Mouse (Mus musculus) testis, adult 2 months (tissue): ENCODE measurements around the gene Grin2b.

Source experiments
- CTCF ChIP-seq: fragments of 200-500 bp; IDR thresholded peaks from 2 replicates; pipeline ENCODE4 v1.5.1; 2012; ENCODE audit warnings: low read depth, mild to moderate bottlenecking, inconsistent platforms, low read length, moderate library complexity; ENCODE audit not compliant: control insufficient read depth, insufficient read depth, insufficient replicate concordance
- POLR2A ChIP-seq: fragments of 200-500 bp; IDR thresholded peaks from 2 replicates; pipeline ENCODE4 v1.6.1; 2012; ENCODE audit warnings: low read depth, mild to moderate bottlenecking, inconsistent platforms, low read length, moderate library complexity; ENCODE audit not compliant: control insufficient read depth

DNA sequence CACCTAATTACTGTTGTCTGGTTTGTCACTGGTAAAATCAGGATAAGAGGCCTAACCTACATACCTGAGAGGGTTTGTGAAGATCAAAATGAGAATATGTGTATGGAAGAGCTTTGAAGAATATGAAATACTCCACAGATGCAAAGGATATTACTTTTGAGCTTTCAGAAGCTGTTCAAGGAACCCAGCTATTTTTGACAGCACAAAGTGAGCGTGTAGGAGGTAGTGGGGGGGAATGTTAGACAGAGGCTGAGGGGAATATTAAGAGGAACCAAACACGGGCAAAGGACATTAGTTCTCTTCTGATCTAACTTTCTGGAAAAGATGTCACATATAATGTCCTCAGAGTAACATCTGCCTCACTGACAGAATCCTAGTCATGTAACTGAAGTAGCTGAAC, 125.2 kb downstream of the Grin2b start:
- TF ChIP-seq CTCF (no peak), POLR2A (no peak)
